Mouse (Mus musculus): ENCODE measurements around the gene Twnk.

Gene Twnk

DNA sequence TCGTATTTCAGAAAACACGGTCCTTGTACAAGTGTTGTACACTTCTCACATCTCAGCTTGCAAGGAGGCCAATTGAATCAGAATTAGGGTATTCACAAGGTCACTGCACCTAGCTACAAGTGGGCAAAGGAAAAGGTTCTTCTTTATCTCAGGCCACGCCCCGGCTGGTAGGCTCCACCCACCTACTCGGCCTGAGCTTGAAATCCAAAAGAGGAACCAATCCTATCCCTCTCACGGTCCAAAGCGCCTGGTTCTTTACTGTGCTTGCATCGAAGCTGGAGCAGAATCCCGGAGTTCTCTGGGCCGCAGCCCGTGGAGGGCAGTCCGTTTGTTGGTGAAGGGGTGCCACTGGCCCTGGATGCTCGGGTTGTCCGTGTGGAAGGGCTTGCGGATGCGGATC, at the start of gene Twnk:
TSS of gene Twnk (plus strand) at position 220 of the 400 bp plus-strand sequence.
- DNase-seq, result peak; percentile 81 to 90

DNA sequence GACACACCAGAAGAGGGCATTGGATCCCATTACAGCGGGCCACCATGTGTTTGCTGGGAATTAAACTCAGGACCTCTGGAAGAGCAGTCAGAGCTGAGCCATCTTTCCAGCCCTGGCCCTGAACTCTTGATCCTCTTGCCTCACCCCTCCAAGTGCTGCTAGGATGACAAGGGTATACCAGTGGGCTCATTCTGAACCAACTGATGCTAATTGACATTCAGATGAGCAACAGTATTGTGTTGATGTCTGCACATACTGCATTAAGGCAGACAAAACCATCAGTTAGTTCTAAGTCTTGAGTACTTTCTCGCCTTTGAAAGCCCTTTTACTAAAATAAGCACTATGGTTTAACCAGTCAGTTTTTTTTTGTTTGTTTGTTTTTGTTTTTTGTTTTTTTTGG, 45.8 kb upstream of the Twnk start:
- DNase-seq, result no peak

GRCm38 (mm10) chr19:44965978-44966377, 39.5 kb upstream of the Twnk start:
- DNase-seq, result no peak

DNA sequence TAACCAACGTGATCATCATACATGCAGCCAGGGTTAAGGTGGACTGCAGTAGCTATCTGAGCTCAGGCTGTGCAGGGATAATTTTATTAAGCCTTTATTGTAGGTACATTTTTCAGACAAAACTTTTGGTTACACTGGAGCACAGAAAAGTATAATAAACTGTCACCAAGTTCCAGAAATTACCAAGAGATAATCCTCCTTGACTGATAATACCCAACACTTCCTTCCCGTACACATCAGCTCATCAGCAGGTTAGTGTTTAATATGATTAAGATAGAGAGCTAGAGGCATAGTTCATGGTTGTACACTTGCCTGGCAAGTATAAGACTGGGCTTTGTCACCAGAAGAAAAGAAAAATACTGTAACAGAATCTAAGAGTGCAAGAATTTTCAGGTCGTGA, 37.1 kb upstream of the Twnk start:
- no peak for DNase-seq

GRCm38 (mm10) chr19:44976636-44977035, 28.8 kb upstream of the Twnk start:
- DNase-seq, result no peak

GRCm38 (mm10) chr19:44977148-44977547, 28.3 kb upstream of the Twnk start:
- no peak for DNase-seq

- DNase-seq, result no peak
Observed at GRCm38 (mm10) chr19:44980787-44981186, 24.7 kb upstream of the Twnk start.

- DNase-seq, result peak in 1 of 2 experiments; percentile 31
Observed at GRCm38 (mm10) chr19:44982477-44983115, 22.9 kb upstream of the Twnk start.

DNA sequence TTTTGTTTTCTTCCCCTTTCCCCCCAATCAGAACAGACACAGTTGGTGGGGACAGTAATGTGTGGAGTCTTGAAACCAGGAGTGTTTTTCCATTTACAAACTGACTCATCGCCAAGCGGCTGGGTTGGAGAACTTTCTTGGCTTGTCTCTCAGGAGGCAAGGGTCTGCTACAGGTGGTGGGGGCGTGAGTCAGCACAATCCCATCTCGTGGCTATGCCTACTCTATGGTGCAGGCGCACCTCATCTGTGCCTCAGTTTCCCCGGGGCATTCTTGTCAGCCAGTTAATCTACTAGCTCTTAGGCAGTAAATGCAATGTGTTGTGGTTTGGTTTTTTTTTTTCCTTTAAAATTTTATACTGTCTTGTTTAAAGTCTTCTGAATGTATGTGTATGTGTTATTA, 22.1 kb upstream of the Twnk start:
- DNase-seq, result peak; percentile 40 to 48

DNA sequence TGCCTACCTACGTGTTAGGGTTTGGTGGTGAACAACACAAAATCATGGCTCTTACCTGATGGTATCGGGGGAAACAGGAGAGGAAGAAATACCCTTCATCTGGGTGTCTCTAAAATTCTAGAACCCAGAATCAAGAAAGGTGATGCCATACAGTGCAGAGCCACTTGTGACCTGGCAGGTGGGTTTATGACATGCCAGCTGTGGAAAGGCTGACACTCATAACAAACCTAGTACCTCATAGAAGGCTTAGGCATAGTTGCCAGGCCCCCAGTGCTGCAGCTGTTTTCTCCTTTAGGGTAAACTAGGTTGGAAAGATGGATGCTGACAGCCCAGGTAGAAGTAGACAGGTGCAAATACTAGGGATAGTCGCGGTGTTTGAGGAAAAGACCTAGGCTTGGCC, 21.0 kb upstream of the Twnk start:
- no peak for DNase-seq

GRCm38 (mm10) chr19:44985159-44985988, 20.1 kb upstream of the Twnk start:
- peak; percentile 30 to 56 for DNase-seq

GRCm38 (mm10) chr19:44987004-44987403, 18.5 kb upstream of the Twnk start:
- no peak for DNase-seq

DNA sequence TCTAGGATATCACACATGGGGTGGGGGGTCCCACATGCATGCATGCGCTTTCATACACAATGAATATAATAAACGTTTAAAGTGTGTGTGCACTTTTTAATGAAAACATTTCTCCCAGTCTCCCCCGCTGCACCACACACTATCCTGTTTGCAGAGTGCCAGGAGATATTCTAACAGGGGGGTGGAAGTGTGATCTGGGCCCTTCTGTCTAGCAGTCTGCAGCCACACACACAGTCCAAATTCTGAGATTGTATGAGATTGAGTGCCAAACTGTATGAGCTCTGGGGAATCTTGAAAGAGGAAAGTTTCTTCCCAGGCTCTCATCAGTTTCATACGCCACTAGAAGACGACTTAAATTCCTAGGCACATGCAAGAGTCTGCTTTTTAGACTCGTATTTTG, 17.6 kb upstream of the Twnk start:
- no peak for DNase-seq

GRCm38 (mm10) chr19:44988321-44988720, 17.1 kb upstream of the Twnk start:
- no peak for DNase-seq

DNA sequence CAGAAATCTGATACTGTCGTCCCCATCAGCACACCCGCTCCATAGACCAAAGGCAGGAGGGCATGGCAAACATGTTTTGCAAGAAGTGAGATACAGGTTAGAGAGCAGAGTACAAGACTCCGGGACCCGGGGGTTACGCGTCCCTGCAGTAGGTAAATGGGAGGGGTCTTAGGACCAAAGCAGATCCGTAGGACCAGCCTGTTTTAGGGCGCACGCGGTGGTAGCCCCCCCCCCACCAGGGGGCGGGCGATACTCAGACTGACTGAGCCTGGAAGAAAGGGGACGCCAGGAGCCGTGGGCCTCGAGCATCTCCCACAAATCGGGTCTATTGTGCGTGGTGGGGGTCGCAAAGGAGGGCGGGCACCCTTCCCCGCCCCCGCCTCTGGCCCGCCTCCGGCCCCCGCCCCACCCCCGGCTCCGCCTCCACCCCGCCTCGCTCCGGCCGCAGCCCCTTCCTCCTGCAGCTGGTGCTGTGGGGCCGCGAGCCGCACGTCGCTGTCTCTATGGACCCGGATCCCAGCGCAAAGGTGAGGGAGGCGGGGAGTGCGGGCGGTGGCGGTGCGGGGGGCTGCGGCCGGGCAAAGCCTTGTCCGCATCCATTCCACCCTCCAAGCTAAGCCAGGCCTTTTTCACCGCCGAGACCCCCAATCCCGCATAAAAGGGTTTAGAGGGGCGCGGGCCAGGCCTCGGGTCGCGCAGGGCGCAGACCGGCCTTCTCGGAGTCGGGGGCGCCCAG, 16.5 kb upstream of the Twnk start, which contains the start of gene Sema4g:
TSS of gene Sema4g (plus strand) at position 271 of the 736 bp plus-strand sequence.
- DNase-seq, result peak; percentile 44 to 74

GRCm38 (mm10) chr19:44989567-44990495, 15.6 kb upstream of the Twnk start:
- DNase-seq, result peak; percentile 85 to 87

- peak; percentile 31 to 66 for DNase-seq
Observed at GRCm38 (mm10) chr19:44991031-44991430, 14.4 kb upstream of the Twnk start.

DNA sequence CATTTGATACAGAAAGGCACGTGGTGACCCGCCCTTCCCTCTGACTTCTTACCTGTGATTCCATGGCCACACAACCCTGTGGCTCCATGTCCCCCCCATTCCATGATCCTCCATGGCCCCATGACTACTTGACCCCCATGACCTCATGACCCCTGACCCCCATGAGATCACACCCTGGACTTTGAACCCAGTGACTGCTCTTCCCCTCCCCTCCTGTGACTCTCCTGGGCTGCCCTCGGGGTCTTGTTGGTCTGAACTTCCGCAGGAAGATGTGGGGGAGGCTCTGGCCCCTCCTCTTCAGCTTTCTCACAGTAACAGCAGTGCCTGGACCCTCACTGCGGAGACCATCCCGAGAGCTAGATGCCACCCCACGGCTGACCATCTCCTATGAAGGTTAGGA, 13.2 kb upstream of the Twnk start:
- peak in 1 of 2 experiments; percentile 32 for DNase-seq

DNA sequence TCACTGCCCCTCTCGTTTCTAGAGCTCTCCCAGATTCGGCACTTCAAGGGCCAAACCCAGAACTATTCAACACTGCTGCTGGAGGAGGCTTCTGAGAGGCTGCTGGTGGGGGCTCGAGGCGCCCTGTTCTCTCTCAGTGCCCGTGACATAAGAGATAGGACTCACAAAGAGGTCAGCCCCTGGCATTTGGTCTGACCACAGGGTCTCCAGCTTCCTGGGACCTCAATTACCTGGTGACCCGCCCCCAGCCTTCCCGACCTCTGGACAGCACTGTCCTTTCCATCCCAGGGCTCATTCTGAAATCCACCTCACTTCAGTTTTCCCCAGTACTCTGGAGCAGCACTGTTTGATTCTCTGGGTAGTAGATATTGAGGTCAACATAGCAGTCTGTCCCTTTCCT, 12.8 kb upstream of the Twnk start:
- no peak for DNase-seq

- DNase-seq, result no peak
Observed at GRCm38 (mm10) chr19:44997786-44998185, 7.7 kb upstream of the Twnk start.

- no peak for DNase-seq
Observed at GRCm38 (mm10) chr19:44999647-45000046, 5.8 kb upstream of the Twnk start.

DNA sequence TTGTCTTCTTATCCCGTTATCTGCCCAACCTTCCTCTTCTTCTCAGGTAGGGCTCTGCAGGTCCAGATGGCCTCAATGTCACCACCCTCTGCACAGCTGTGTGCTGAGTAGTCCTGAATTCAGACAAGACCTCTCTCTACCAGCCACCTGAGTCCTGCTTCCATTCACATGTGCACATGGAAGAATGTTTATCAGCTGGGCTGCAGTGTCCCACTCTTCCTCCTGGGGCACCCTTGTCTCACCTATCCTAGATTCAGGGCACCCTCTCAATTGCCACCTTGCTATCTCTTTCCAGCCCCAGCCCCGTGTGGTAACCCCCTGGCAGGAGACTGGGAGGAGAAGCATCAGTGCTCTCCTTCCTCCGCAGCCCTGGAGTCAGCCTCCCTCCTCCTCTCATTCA, 3.2 kb upstream of the Twnk start:
- DNase-seq, result peak in 1 of 2 experiments; percentile 50

Data from kidney, postnatal 36 days (tissue).